Mouse (Mus musculus): Measurements from ENCODE around the gene Olfml2b.

DNA sequence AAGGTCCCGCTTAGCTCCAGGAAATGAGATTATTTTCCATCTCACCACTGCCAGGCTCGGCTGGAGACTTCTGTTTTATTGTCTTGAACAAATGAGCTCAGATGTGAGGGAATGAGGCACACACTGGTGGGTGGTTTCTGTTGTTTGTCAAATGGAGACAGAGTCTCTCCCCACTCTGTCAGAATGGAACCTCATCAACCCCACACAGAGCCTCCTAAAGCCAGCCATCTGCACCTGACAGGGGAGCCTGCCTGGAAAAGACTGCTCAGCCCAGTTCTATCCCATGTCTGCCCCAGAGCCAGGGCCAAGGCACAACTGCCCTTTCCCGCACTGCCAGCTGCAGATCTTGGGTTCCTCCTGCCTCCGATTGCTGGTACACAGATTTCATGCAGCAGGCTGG lies 34.5 kb downstream of the Olfml2b start:
- TF ChIP-seq USF1 (IDR thresholded peaks at IDR 0.05; ENCODE audit: low read depth) (no peak), CTCF (IDR thresholded peaks at IDR 0.05; ENCODE audit: control insufficient read depth, insufficient read depth, insufficient read length) (no peak), CEBPB (IDR thresholded peaks at IDR 0.05; ENCODE audit: low read depth) (no peak), MYOG (IDR thresholded peaks at IDR 0.05; ENCODE audit: control insufficient read depth, extremely low read depth, insufficient read length) (no peak)
